Mouse (Mus musculus) forebrain, embryonic 13.5 days (tissue): ENCODE data around the gene Ddah2. TPM values are rescaled to one million over a fixed set of nuclear protein-coding genes. Genes with fewer than 3 reads are reported as not detected.
A peak's percentile ranks its signal among the peaks of the same experiment; 100 is the strongest.

ENCODE experiments used
- ATAC-seq: fragments of 200-750 bp; cut with Nextera tagmentation; 2 replicates; pipeline ENCODE4 v1.8.0; 2017
- H3K27ac ChIP-seq: fragments of 300-500 bp; sonication (generic); 2 replicates; pipeline ENCODE4 v1.5.1; 2015; ENCODE audit warnings: inconsistent platforms, mild to moderate bottlenecking, moderate library complexity
- H3K27me3 ChIP-seq: fragments of 300-500 bp; sonication (generic); 2 replicates; pipeline ENCODE4 v1.6.1; 2015; ENCODE audit warnings: mild to moderate bottlenecking, inconsistent platforms
- H3K36me3 ChIP-seq: fragments of 300-500 bp; sonication (generic); 2 replicates; pipeline ENCODE4 v1.6.1; 2015; ENCODE audit warnings: mild to moderate bottlenecking, inconsistent platforms; ENCODE audit not compliant: poor library complexity, severe bottlenecking
- H3K4me1 ChIP-seq: fragments of 300-500 bp; sonication (generic); 2 replicates; pipeline ENCODE4 v1.6.1; 2015; ENCODE audit warnings: inconsistent platforms
- H3K4me2 ChIP-seq: fragments of 300-500 bp; sonication (generic); 2 replicates; pipeline ENCODE4 v1.6.1; 2015; ENCODE audit warnings: inconsistent platforms, mild to moderate bottlenecking, moderate library complexity
- H3K4me3 ChIP-seq: fragments of 300-500 bp; sonication (generic); 2 replicates; pipeline ENCODE4 v1.5.1; 2015; ENCODE audit warnings: mild to moderate bottlenecking, inconsistent platforms
- H3K9ac ChIP-seq: fragments of 300-500 bp; sonication (generic); 2 replicates; pipeline ENCODE4 v1.6.1; 2015; ENCODE audit warnings: mild to moderate bottlenecking, inconsistent platforms
- H3K9me3 ChIP-seq: fragments of 300-500 bp; sonication (generic); replicated peaks from 2 replicates; pipeline ENCODE4 v1.6.1; 2016; ENCODE audit warnings: inconsistent platforms
- WGBS: fragments of 180-500 bp; shearing (Covaris S2); methylation state at CpG from one replicate; pipeline ENCODE4 v1.1.7; 2015; 5-methylcytosine and 5-hydroxymethylcytosine counted together
- polyA plus RNA-seq: library from polyadenylated mRNA; unstranded; fragments of >200 nt; fragmentation: Nextera tagmentation; extraction: Ambion mirVana; gene quantifications from 2 replicates; pipeline ENCODE4 v1.2.1, GENCODE M21; 2015

Gene Ddah2
- polyA plus RNA-seq, 1 experiment from 2014 or later, result 566 TPM

DNA sequence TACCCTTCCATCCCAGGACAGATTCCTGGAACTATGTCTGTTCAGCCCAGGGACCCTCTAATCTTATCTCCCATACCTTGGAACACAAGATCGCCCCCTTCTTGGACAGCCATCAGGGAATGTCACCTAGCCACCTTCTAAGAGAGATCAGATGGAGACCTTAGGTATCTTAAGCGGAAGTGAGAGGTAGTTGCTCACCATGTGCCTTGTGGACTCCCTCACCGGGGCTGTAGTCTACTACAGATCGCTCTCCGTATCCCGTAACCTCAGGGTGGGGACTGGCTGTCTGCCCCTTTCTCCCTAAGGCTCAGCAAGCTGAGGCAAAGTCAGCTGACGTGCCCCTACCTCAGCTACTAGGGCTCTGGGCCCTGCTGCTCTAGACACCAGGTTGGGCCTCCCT, 45.2 kb downstream of the Ddah2 start:
- no peak overlapping the region for H3K27ac ChIP-seq
- H3K4me1 ChIP-seq, result peaks cover 7% of the 10 kb centered on the region
- no peak overlapping the region for H3K4me2 ChIP-seq
- no peaks in the 10 kb centered on the region for H3K9me3 ChIP-seq
- H3K27me3 ChIP-seq, result no peaks in the 10 kb centered on the region
- H3K9ac ChIP-seq, result peak overlapping the region; percentile 4; the same call in 1 of the 2 replicates
- peaks cover 49% of the 10 kb centered on the region for H3K36me3 ChIP-seq
- 89% methylated on average over 7 of the region's 7 CpGs for WGBS
- ATAC-seq, result no peak
- H3K4me3 ChIP-seq, result no peak overlapping the region

DNA sequence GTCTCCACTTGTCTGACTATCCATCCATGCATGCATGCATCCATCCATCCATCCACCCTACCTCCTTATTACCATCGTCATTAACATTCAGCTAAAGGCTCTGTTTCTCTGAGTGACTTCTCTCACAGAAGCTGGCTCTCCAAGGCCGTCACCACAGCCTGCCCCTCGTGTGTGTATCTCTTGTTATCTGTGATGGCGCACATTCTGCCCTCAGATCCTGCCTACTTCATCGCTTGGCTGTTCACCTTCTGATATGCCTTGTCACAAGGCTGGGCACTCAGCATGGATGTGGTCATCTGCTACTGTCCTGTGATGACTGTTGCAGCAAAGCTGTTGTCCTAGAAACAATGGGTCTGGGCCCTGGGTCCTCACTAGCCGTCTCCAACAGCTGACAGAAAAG, 45.9 kb downstream of the Ddah2 start:
- H3K4me1 ChIP-seq, result peaks cover 7% of the 10 kb centered on the region
- no peak overlapping the region for H3K27ac ChIP-seq
- no peak for ATAC-seq
- H3K9me3 ChIP-seq, result no peaks in the 10 kb centered on the region
- H3K27me3 ChIP-seq, result no peaks in the 10 kb centered on the region
- 82% methylated on average over 6 of the region's 6 CpGs for WGBS
- H3K4me2 ChIP-seq, result no peak overlapping the region
- peaks cover 42% of the 10 kb centered on the region for H3K36me3 ChIP-seq
- no peak overlapping the region for H3K4me3 ChIP-seq
- H3K9ac ChIP-seq, result 0 out of 2 replicates have a peak overlapping the region, but pooled peaks have one; percentile 4

DNA sequence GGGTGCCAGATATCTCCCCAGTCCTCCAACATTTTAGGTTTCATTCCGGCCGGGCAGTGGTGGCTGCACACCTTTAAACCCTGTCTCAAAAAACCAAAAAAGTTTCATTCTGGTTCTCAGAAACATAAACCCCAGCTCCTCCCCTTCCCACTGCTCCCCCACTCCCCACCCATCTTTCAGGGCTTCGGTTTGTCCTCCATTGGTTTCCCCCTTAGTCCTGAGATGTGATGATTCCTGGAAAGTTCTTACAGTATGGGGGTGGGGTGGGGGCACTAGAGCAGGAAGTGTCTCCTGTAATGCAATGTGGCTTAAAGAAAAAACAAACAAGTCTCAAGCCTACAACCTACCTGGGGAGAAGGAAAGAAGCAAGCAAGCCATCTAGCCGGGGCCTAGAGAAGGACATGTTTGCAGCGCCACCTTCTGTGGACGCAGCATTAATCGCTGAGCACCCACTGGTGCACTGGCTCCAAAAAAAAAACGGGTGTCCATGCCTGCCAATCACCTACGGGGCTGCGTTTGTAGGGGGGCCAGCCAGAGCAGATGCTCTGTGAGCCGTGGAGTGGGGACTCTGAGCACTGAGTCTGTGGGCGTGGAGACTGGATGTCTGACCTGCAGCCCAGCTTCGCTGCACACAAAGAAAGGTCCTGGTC, 47.0 kb downstream of the Ddah2 start:
- no peak overlapping the region; the same call in 1 of the 2 replicates for H3K27ac ChIP-seq
- peak overlapping the region; percentile 57; the same call in 1 of the 2 replicates for H3K9ac ChIP-seq
- ATAC-seq, result no peak
- peak overlapping the region; percentile 15; the same call in 1 of the 2 replicates for H3K4me3 ChIP-seq
- no peaks in the 10 kb centered on the region for H3K9me3 ChIP-seq
- peaks cover 31% of the 10 kb centered on the region for H3K36me3 ChIP-seq
- WGBS, result 23% methylated on average over 13 of the region's 13 CpGs
- no peaks in the 10 kb centered on the region for H3K27me3 ChIP-seq
- peak overlapping the region; percentile 49 for H3K4me2 ChIP-seq
- peaks cover 7% of the 10 kb centered on the region for H3K4me1 ChIP-seq

- no peak overlapping the region for H3K27ac ChIP-seq
- H3K27me3 ChIP-seq, result no peaks in the 10 kb centered on the region
- peaks cover 7% of the 10 kb centered on the region for H3K4me1 ChIP-seq
- H3K9me3 ChIP-seq, result no peaks in the 10 kb centered on the region
- 58% methylated on average over 3 of the region's 3 CpGs for WGBS
- no peak overlapping the region; the same call in 1 of the 2 replicates for H3K4me3 ChIP-seq
- peaks cover 24% of the 10 kb centered on the region for H3K36me3 ChIP-seq
- peak overlapping the region; percentile 49 for H3K4me2 ChIP-seq
- 0 out of 2 replicates have a peak, but pooled peaks have one; percentile 27 for ATAC-seq
- H3K9ac ChIP-seq, result 0 out of 2 replicates have a peak overlapping the region, but pooled peaks have one; percentile 57
These were observed 47.7 kb downstream of the Ddah2 start for GRCm38 (mm10) chr17:35106522-35106921.

GRCm38 (mm10) chr17:35108097-35108496, 49.3 kb downstream of the Ddah2 start, which contains the start of gene Ly6g5c:
TSS of gene Ly6g5c (plus strand) at chr17:35108279.
- 86% methylated on average over 6 of the region's 6 CpGs for WGBS
- H3K4me2 ChIP-seq, result no peak within 1 kb of the TSS
- H3K27ac ChIP-seq, result no peak within 1 kb of the TSS
- no peak within 1 kb of the TSS for H3K4me3 ChIP-seq
- no peak for ATAC-seq
- peaks cover 7% of the 10 kb centered on the region for H3K4me1 ChIP-seq
- H3K27me3 ChIP-seq, result no peaks in the 10 kb centered on the region
- H3K36me3 ChIP-seq, result peaks cover 9% of the 10 kb centered on the region
- no peak within 1 kb of the TSS for H3K9ac ChIP-seq
- no peaks in the 10 kb centered on the region for H3K9me3 ChIP-seq

Other genes starting within 250 kb of the Ddah2 start
- 36.6 and 40.0 TPM in 2 replicates for gene Stk19, start 222.1 kb upstream of the Ddah2 start, polyA plus RNA-seq
- 68.6 and 75.7 TPM in 2 replicates for gene Dxo, start 222.0 kb upstream of the Ddah2 start, polyA plus RNA-seq
- gene Skiv2l, start 208.8 kb upstream of the Ddah2 start, polyA plus RNA-seq, result 50.1 and 57.9 TPM in 2 replicates
- 106 and 109 TPM in 2 replicates for gene Nelfe, start 208.6 kb upstream of the Ddah2 start, polyA plus RNA-seq
- 1.9 and 2.0 TPM in 2 replicates for gene Cfb, start 196.5 kb upstream of the Ddah2 start, polyA plus RNA-seq
- 7.8 and 9.7 TPM in 2 replicates for gene Zbtb12, start 179.6 kb upstream of the Ddah2 start, polyA plus RNA-seq
- not detected in 2 replicates for gene Gm20547, start 177.0 kb upstream of the Ddah2 start, polyA plus RNA-seq
- gene C2, start 160.8 kb upstream of the Ddah2 start, polyA plus RNA-seq, result 0.74 and 1.4 TPM in 2 replicates
- gene Ehmt2, start 160.6 kb upstream of the Ddah2 start, polyA plus RNA-seq, result 97.9 and 107 TPM in 2 replicates
- not detected in 2 replicates for gene Slc44a4, start 144.6 kb upstream of the Ddah2 start, polyA plus RNA-seq
- 18.0 and 18.7 TPM in 2 replicates for gene Neu1, start 127.8 kb upstream of the Ddah2 start, polyA plus RNA-seq
- gene Hspa1b, start 99.8 kb upstream of the Ddah2 start, polyA plus RNA-seq, result 0.10 and 0.12 TPM in 2 replicates
- gene Gm20481, start 89.1 kb upstream of the Ddah2 start, polyA plus RNA-seq, result not detected in 2 replicates
- gene Hspa1a, start 86.9 kb upstream of the Ddah2 start, polyA plus RNA-seq, result 1.5 and 1.6 TPM in 2 replicates
- 1.00 and 1.3 TPM in 2 replicates for gene Hspa1l, start 86.3 kb upstream of the Ddah2 start, polyA plus RNA-seq
- gene Lsm2, start 77.2 kb upstream of the Ddah2 start, polyA plus RNA-seq, result 203 and 213 TPM in 2 replicates
- gene Vars, start 58.0 kb upstream of the Ddah2 start, polyA plus RNA-seq, result 88.4 and 104 TPM in 2 replicates
- 0.18 and 0.20 TPM in 2 replicates for gene Vwa7, start 42.5 kb upstream of the Ddah2 start, polyA plus RNA-seq
- 7.2 and 7.8 TPM in 2 replicates for gene Sapcd1, start 31.0 kb upstream of the Ddah2 start, polyA plus RNA-seq
- 4.5 and 5.9 TPM in 2 replicates for gene Msh5, start 12.3 kb upstream of the Ddah2 start, polyA plus RNA-seq
- gene Clic1, start 9.1 kb upstream of the Ddah2 start, polyA plus RNA-seq, result 141 and 147 TPM in 2 replicates
- gene Ly6g6c, start 6.4 kb downstream of the Ddah2 start, polyA plus RNA-seq, result not detected in 2 replicates
- gene Mpig6b, start 7.1 kb downstream of the Ddah2 start, polyA plus RNA-seq, result 0.29 and 0.56 TPM in 2 replicates
- gene Ly6g6e, start 17.9 kb downstream of the Ddah2 start, polyA plus RNA-seq, result 1.7 and 2.3 TPM in 2 replicates
- 0.58 and 0.81 TPM in 2 replicates for gene Ly6g6d, start 19.0 kb downstream of the Ddah2 start, polyA plus RNA-seq
- 0.25 TPM in 1 of 2 replicates, not detected in the other for gene Ly6g6f, start 26.6 kb downstream of the Ddah2 start, polyA plus RNA-seq
- gene Abhd16a, start 30.2 kb downstream of the Ddah2 start, polyA plus RNA-seq, result 74.9 and 77.6 TPM in 2 replicates
- gene Ly6g5c, start 49.2 kb downstream of the Ddah2 start, polyA plus RNA-seq, result not detected in 2 replicates
- gene Ly6g5b, start 56.4 kb downstream of the Ddah2 start, polyA plus RNA-seq, result 1.2 and 1.3 TPM in 2 replicates
- 32.4 and 33.3 TPM in 2 replicates for gene Gpank1, start 62.4 kb downstream of the Ddah2 start, polyA plus RNA-seq
- gene Csnk2b, start 63.0 kb downstream of the Ddah2 start, polyA plus RNA-seq, result 339 and 356 TPM in 2 replicates
- 8.3 and 8.6 TPM in 2 replicates for gene D17H6S53E, start 67.3 kb downstream of the Ddah2 start, polyA plus RNA-seq
- 0.93 and 0.99 TPM in 2 replicates for gene Apom, start 73.0 kb downstream of the Ddah2 start, polyA plus RNA-seq
- gene Bag6, start 76.1 kb downstream of the Ddah2 start, polyA plus RNA-seq, result 82.5 and 82.6 TPM in 2 replicates
- gene Prrc2a, start 105.9 kb downstream of the Ddah2 start, polyA plus RNA-seq, result 213 TPM in 2 replicates
- 5.6 and 6.0 TPM in 2 replicates for gene Aif1, start 117.0 kb downstream of the Ddah2 start, polyA plus RNA-seq
- 3.5 and 4.2 TPM in 2 replicates for gene Lst1, start 129.4 kb downstream of the Ddah2 start, polyA plus RNA-seq
- 0.20 TPM in 1 of 2 replicates, not detected in the other for gene Ltb, start 135.4 kb downstream of the Ddah2 start, polyA plus RNA-seq
- not detected in 2 replicates for gene Tnf, start 143.0 kb downstream of the Ddah2 start, polyA plus RNA-seq
- 0.16 TPM in 1 of 2 replicates, not detected in the other for gene Lta, start 146.3 kb downstream of the Ddah2 start, polyA plus RNA-seq
- 0.37 and 0.59 TPM in 2 replicates for gene Gm16181, start 161.8 kb downstream of the Ddah2 start, polyA plus RNA-seq
- gene Atp6v1g2, start 174.6 kb downstream of the Ddah2 start, polyA plus RNA-seq, result 20.8 and 24.3 TPM in 2 replicates
- gene Nfkbil1, start 176.8 kb downstream of the Ddah2 start, polyA plus RNA-seq, result 10.5 and 11.2 TPM in 2 replicates
- 592 and 632 TPM in 2 replicates for gene Ddx39b, start 182.7 kb downstream of the Ddah2 start, polyA plus RNA-seq
- 37.7 and 45.8 TPM in 2 replicates for gene H2-D1, start 203.7 kb downstream of the Ddah2 start, polyA plus RNA-seq